Mouse (Mus musculus): ENCODE data around the gene Cap1.
A peak's percentile ranks its signal among the peaks of the same experiment; 100 is the strongest.
"Not testable (repeated sequence)": the region's sequence is repeated elsewhere in the genome, so short reads cannot be mapped to it uniquely, and the experiment has no call there.

The Cap1 gene

GRCm38 (mm10) chr4:122836403-122836775, 49.5 kb downstream of the Cap1 start:
- DNase-seq, result no peak

GRCm38 (mm10) chr4:122835530-122836402, 50.1 kb downstream of the Cap1 start, which contains the start of gene Ppt1:
Gene Ppt1 (plus strand): TSS chr4:122836242.
- peak; percentile 91 to 92 for DNase-seq

GRCm38 (mm10) chr4:122831888-122832287, 54.0 kb downstream of the Cap1 start:
- DNase-seq, result no peak

- no peak for DNase-seq
Observed at GRCm38 (mm10) chr4:122829339-122829738, 56.5 kb downstream of the Cap1 start.

- DNase-seq, result no peak
Observed at GRCm38 (mm10) chr4:122827651-122828050, 58.2 kb downstream of the Cap1 start.

GRCm38 (mm10) chr4:122820941-122821340, 64.9 kb downstream of the Cap1 start:
- DNase-seq, result not testable (repeated sequence)

- no peak for DNase-seq
Observed at GRCm38 (mm10) chr4:122816202-122816601, 69.7 kb downstream of the Cap1 start.

- no peak for DNase-seq
Observed at GRCm38 (mm10) chr4:122811824-122812223, 74.0 kb downstream of the Cap1 start.

- no peak for DNase-seq
Observed at GRCm38 (mm10) chr4:122811180-122811579, 74.7 kb downstream of the Cap1 start.

All from B cell, adult 2 months (primary cell).